Mouse (Mus musculus) right cerebral cortex, postnatal 4 days (tissue): ENCODE measurements around the gene Ap5z1.

Experiments
- DNase-seq: peaks from one replicate; pipeline ENCODE4 v3.0.0-alpha.2; 2022

Gene Ap5z1

DNA sequence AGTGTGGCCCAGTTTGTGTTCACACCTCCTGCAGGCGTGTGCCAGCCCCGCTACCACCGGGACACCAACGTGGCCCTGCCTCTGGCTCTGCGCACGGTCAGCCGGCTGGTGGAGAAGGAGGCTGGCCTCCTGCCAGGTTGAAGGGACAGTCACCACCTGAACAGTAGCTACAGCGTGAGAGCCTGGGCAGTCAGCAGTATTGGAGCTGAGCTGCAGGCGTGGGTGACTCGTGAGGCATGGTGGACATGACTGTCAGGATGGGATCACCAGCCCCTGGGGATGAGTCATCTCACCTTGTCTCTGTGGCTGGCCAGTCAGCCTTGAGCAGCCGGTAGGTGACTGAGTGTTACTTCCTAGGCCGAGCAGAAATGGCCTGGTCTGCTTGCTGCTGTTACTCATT lies 13.6 kb downstream of the Ap5z1 start:
- DNase-seq = peak; percentile 42

GRCm38 (mm10) chr5:142477866-142478615 lies 14.3 kb downstream of the Ap5z1 start:
- DNase-seq = no peak

- DNase-seq = peak; percentile 97
Measured at GRCm38 (mm10) chr5:142478829-142479435, 15.2 kb downstream of the Ap5z1 start.

DNA sequence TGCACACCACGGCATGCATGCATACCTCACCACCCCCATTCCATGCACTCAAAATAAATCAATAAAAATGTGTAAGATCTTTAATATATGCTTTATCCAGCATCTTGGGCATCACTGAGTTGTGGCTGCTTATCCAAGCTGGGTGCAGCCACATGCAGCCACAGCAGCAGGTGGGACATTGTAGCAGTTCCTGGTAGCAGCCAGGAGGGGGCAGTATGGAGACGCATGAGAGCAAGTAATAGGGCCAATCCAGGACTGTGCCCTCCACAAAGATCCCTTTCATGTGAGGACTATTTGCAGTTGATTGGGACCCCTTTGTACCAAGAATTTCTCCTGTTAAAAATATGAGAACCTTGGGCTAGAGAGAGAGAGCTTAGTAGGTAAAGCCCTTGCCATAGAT lies 18.8 kb downstream of the Ap5z1 start:
- DNase-seq = no peak

DNA sequence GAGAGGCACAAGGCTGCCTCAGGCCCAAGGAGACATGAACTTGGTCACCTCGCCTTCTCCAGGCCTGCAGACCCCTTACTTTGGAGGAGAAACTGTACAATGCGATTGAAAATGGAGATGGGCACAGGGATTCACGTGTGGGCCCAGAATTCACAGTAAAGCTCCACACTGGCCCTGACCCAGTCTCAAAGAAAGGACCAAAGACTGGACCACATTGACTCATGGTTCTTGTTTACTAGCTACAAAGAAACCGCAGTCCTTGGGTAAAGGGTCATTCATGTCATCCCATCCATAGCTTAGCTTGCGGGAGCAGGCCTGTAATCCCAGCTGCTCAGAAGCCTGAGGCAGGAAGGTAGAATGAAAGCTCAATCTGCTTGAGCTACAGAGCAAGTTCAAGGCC lies 19.8 kb downstream of the Ap5z1 start:
- DNase-seq = no peak

DNA sequence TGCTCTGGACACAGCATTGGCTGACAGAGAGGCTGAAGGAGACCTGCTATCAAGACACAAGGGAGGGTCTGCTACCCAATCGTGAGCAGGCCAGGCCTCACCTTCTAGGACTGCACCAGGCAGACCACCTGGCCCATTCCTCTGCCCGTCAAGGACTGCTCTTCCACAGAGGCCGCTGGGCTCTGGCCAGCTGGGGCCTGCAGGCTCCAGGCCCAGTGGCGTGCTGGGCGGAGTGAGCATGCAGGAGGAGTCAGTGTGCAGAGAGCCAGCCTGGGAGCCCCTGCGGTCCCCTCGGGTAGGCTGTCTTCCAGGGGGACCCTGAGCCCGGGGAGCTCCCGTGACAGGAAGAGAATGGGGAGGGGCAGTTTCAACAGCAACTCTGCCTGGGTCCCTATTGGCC lies 22.9 kb downstream of the Ap5z1 start:
- no peak for DNase-seq

DNA sequence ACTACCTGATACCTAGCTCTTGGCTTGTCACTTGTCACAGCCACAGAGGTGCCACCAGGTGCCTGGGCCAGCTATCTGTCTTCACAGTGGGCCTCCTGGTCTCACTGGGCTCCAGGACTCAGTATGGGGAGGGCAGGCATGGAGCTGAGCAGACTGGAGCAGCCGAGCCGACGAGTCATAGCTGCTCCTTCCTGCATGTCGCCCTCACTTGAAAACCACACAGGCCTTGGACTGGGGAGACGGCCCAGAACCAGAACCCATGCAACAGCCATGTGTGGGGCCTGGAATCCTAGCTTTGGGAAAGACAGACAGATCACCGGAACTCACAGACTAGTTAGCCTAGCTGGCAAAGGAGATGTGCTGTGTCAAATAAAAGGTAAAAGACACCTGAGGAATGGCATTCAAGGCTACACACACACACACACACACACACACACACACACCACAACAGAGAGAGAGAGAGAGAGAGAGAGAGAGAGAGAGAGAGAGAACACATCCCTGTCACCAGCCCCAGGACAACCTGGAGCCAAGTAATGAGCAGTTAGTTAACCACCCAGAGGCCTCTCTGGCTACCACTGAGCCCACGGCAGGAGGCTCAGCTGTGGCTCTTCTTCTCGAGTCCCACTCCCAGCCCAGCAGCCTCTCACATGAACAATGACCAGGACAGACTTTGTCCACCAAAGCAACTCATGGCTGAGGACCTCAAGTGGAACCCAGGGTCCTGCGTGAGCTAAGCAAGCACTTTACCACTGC lies 26.4 kb downstream of the Ap5z1 start:
- DNase-seq = no peak

DNA sequence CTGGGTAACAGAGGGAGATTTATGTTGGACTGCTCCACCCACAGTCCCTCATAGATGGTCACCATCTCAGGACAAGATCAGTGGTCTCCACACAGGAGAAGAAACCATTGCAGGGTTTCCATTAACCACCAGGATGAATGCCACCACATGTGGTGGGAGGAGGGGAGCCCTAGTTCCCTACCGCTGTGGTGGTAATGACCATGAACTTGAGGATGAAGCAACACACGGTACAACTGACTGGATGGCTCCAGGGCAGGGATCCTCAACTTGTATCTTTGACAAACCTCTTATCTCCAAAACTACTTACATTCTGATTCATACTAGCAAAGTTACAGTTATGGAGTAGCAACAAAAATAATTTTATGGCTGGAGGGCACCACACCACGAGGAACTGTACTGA lies 29.6 kb downstream of the Ap5z1 start:
- DNase-seq = no peak

GRCm38 (mm10) chr5:142495321-142496096 lies 31.8 kb downstream of the Ap5z1 start:
- no peak for DNase-seq

- DNase-seq = peak; percentile 54
Measured at GRCm38 (mm10) chr5:142498964-142499363, 35.2 kb downstream of the Ap5z1 start.

- DNase-seq = no peak
Measured at GRCm38 (mm10) chr5:142500918-142501317, 37.2 kb downstream of the Ap5z1 start.

- peak; percentile 75 for DNase-seq
Measured at GRCm38 (mm10) chr5:142502414-142502813, 38.7 kb downstream of the Ap5z1 start.

GRCm38 (mm10) chr5:142504175-142504574 lies 40.4 kb downstream of the Ap5z1 start:
- no peak for DNase-seq

DNA sequence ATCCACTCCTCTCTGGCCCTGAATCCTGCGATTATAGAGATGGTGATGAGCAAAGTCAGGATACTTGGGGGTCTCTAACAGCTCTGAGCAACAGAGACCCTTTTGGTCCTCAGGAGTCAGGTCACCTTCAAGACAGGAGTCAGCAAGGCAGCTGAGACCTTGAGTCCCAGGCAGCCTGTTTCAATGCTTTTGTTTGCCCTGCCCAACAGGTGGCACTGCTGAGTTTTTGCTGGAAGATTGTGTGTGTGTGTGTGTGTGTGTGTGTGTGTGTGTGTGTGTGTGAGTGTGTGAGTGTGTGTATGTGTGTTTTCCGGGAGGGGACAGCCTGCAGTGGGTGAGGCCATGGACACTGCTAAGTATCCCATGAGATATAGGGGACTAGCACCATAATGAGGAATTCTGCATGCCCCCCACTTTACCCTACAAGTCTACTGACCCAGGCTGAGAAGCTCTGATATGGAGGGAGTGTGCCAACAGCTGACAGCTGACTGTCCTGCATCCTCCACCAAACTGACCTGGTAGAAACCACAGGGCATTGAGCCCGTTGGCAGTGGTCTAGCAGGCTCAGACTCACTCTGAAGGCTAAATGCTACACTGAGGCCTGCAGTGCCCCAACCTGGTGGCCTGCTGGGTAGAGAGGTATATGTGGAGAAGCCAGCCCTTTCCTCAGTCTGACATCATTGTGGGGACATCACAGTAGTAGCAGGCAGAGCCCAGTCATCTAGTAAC lies 42.1 kb downstream of the Ap5z1 start:
- no peak for DNase-seq

GRCm38 (mm10) chr5:142509141-142510060 lies 45.7 kb downstream of the Ap5z1 start:
- no peak for DNase-seq

GRCm38 (mm10) chr5:142510061-142510414 lies 46.3 kb downstream of the Ap5z1 start:
- DNase-seq = no peak

DNA sequence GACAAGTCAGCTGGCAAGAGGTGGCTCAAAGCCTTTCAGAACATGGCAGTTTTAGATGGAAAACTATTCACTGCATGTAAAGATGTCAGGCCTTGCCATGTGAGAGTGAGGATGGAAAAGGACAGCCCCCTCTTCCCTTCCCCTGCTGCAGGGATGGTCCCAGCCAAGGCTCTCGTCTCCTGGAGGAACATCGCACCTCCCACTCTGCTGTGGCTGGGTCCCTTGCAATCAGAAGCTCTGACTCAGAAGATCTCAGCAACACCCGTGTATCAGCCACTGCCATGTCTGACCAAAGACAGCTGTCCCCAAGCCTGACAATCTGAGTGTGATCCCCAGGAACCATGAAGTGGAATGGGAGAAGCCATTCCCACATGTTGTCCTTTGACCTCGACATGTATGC lies 48.4 kb downstream of the Ap5z1 start:
- DNase-seq = no peak

DNA sequence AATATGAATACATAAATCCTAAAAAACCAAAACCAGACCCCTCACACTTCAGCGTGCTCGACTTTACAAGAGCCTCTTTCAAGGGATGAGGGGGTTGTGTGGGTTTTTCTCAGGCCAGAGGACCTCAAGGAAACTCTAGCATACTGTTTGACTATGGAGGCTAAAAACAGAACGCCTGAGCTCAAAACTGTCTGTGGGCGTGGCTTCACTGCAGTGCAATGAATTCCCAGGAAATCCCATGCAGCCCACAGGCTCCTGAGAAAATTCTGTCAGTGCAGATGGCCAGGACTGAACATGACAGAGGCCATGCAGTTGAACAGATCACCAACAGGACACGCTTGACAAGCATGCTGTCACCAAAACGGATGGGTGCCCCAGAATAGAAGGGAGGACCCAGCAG lies 55.2 kb downstream of the Ap5z1 start:
- DNase-seq = no peak

- no peak for DNase-seq
Measured at GRCm38 (mm10) chr5:142520360-142520759, 56.6 kb downstream of the Ap5z1 start.

- no peak for DNase-seq
Measured at GRCm38 (mm10) chr5:142521195-142521866, 57.6 kb downstream of the Ap5z1 start.
